Mouse (Mus musculus) bone marrow macrophage, adult 2 months (primary cell): Measurements from ENCODE around the gene Nfkbie.

Experiments used
- CTCF ChIP-seq: IDR thresholded peaks from 2 replicates; pipeline ENCODE4 v1.5.1; 2012; ENCODE audit warnings: low read depth, mild to moderate bottlenecking, low read length, moderate library complexity
- POLR2A ChIP-seq: IDR thresholded peaks from 2 replicates; pipeline ENCODE4 v1.6.1; 2012; ENCODE audit warnings: mild to moderate bottlenecking, low read depth, low read length, borderline replicate concordance

DNA sequence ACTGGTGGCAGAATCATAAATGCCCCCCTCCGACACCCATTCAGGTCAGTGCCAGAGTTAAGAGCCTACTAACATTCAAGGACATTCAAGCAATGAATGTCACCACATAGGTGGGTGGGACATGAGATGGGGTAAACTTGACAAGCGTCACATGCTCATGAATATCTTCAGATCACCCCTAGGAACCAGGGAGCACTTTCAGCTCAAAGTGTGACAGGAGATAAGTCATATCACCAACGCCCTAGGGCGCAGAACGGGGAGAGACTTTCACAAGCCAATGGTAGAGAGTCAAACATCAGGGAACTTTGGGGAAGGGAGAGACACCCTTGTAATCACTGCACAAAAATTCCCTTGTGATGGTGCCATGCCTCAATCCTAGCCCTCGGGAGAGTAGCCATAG, 26.7 kb downstream of the Nfkbie start:
- TF ChIP-seq POLR2A = no peak
- no peak for TF ChIP-seq CTCF
